Comparison of ENCODE assay signal across 8 mouse cellular contexts in the genomic region with DNA sequence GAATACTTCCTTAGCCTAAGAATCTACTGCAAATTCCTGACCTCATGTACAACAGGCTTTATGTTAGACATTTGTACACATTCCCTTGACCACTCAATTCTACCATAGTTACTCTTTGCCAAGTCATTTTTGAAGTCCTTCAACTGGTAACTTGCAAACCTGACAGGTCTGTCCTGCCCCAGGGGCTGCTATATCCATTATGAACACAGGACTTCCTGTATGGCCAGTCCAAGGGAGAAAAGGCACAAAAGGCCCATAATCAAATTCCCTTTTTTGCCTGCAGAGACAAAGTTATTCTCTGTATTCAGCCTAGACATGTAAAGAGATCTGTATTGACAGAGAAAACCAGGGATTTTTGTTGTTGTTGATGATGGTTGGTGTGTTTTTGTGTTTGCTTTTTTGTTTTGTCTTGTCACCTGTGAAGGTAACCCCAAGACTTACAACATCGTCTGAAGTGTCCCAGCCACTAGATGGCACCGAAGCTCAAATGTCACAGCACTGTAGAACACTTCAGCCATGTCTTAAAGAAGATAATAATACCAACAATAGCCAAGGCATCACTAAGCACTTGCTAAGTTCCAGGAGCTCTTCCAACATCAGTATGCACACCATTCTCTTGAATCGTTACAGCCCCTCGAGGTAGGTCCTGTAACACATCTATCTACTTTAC. TPM values are rescaled to one million over a fixed set of nuclear protein-coding genes. Genes with fewer than 3 reads are reported as not detected.
DNase-seq lines count a peak whose midpoint lies in the region; ATAC-seq and TF ChIP-seq lines count a peak whose summit lies in the region.

No protein-coding gene starts in this region.

- H3K27ac ChIP-seq in kidney, embryonic 15.5 days, result no peak overlapping the region

- no peaks in the 10 kb centered on the region for H3K36me3 ChIP-seq in kidney, embryonic 15.5 days

- no peaks in the 10 kb centered on the region for H3K27me3 ChIP-seq in kidney, embryonic 15.5 days
- H3K27me3 ChIP-seq in Patski, result no peaks in the 10 kb centered on the region

- intact Hi-C loops in heart, postnatal 10 days (cut with DNase I), result loop anchor here (2.0 kb wide), 1 partner anchor 155 kb away; no protein-coding TSS in a partner anchor

- 54% methylated on average over 4 of the region's 4 CpGs for WGBS in kidney, embryonic 15.5 days

- CTCF ChIA-PET in Patski (lab: Charles Lee), result no interaction called here

- ATAC-seq in kidney, embryonic 15.5 days (replicated peaks; ENCODE audit: low FRiP score), result no peak
- no peak for ATAC-seq in Patski

- H3K9ac ChIP-seq in kidney, embryonic 15.5 days, result no peak overlapping the region

- H3K4me3 ChIP-seq in kidney, embryonic 15.5 days (replicated peaks), result no peak overlapping the region

- POLR2A ChIA-PET in Patski (lab: Charles Lee), result interaction anchor here (0.6 kb wide), 1 partner anchor 518 kb away, joined by 3 read pairs; no protein-coding TSS in a partner anchor

- in situ Hi-C loops in Patski (cut with MboI; ENCODE audit: low pct_unique_long_range_greater_than_20kb), result no loop called here

- TF ChIP-seq CTCF in Patski (IDR thresholded peaks at IDR 0.05), result peak; percentile 59

- H3K4me1 ChIP-seq in kidney, embryonic 15.5 days, result peaks cover 9% of the 10 kb centered on the region

- no peaks in the 10 kb centered on the region for H3K9me3 ChIP-seq in kidney, embryonic 15.5 days (replicated peaks)

- no peak overlapping the region for H3K4me2 ChIP-seq in kidney, embryonic 15.5 days

- peak; percentile 55 for DNase-seq in kidney, adult 9 months
- peak; percentile 68 for DNase-seq in CD4-positive, CD25-positive, alpha-beta regulatory T cell, adult 2 months (ENCODE audit: low read depth, low spot score)
- no peak for DNase-seq in Patski (ENCODE audit: low read depth, low spot score)
- DNase-seq in heart, postnatal 10 days, result peak; percentile 41 to 53
- DNase-seq in retina, embryonic 14.5 days (ENCODE audit: low spot score), result peak; percentile 57
- no peak for DNase-seq in gastrocnemius, postnatal 4 days (ENCODE audit: low spot score in 2 of 2)
- DNase-seq in Muller cell, postnatal 12 days (ENCODE audit: inconsistent ontology term), result no peak

RNA-seq across cellular contexts. Expression of a gene that starts 47.9 kb away (rescaled TPM):
- 37.8 and 41.7 TPM in 2 replicates for polyA plus RNA-seq in kidney, embryonic 15.5 days (2015; fragmentation: Nextera tagmentation; extraction: Ambion mirVana)
- polyA plus RNA-seq in Patski (2021), result not detected
- total RNA-seq in heart, postnatal 10 days (2021), result 100 to 1,000 TPM; 124 to 160 TPM
- 10 to 100 TPM; 47.8 to 51.3 TPM for total RNA-seq in gastrocnemius, postnatal 4 days (2021)

Comparison
In these comparisons a context has a peak if more than half of its experiments do, and no peak if none do; other contexts are left out.
1. DNase-seq: peak in kidney, adult 9 months (single experiment), CD4-positive, CD25-positive, alpha-beta regulatory T cell, adult 2 months (single experiment), heart, postnatal 10 days (2 of 2) and retina, embryonic 14.5 days (single experiment); none in Patski (single experiment), gastrocnemius, postnatal 4 days (0 of 2) and Muller cell, postnatal 12 days (single experiment).